Mouse (Mus musculus) intestine, postnatal 0 days (tissue): ENCODE results near the gene Car5a. TPM values are rescaled to one million over a fixed set of nuclear protein-coding genes. Genes with fewer than 3 reads are reported as not detected.
A peak's percentile ranks its signal among the peaks of the same experiment; 100 is the strongest.

Source experiments
- ATAC-seq: fragments of 200-750 bp; cut with Nextera tagmentation; 2 replicates; pipeline ENCODE4 v1.8.0; 2017; ENCODE audit warnings: mild to moderate bottlenecking, moderate TSS enrichment, moderate library complexity
- H3K27ac ChIP-seq: fragments of 300-500 bp; sonication (generic); 2 replicates; pipeline ENCODE4 v1.5.1; 2014; ENCODE audit warnings: mild to moderate bottlenecking, low read depth, low read length, moderate library complexity
- H3K27me3 ChIP-seq: fragments of 300-500 bp; sonication (generic); replicated peaks from 2 replicates; pipeline ENCODE4 v1.6.1; 2014; ENCODE audit warnings: low read length, mixed read lengths; ENCODE audit not compliant: control insufficient read depth, insufficient read depth
- H3K36me3 ChIP-seq: fragments of 300-500 bp; sonication (generic); 2 replicates; pipeline ENCODE4 v1.6.1; 2014; ENCODE audit warnings: mild to moderate bottlenecking, moderate library complexity; ENCODE audit not compliant: control insufficient read depth, insufficient read depth
- H3K4me1 ChIP-seq: fragments of 300-500 bp; sonication (generic); replicated peaks from 2 replicates; pipeline ENCODE4 v1.6.1; 2014; ENCODE audit warnings: antibody characterized with exemption, low read length, mixed read lengths; ENCODE audit not compliant: control insufficient read depth, insufficient read depth
- H3K4me2 ChIP-seq: fragments of 300-500 bp; sonication (generic); replicated peaks from 2 replicates; pipeline ENCODE4 v1.6.1; 2014; ENCODE audit warnings: low read depth, mild to moderate bottlenecking, moderate library complexity
- H3K4me3 ChIP-seq: fragments of 300-500 bp; sonication (generic); 2 replicates; pipeline ENCODE4 v1.5.1; 2014; ENCODE audit warnings: low read depth, low read length
- H3K9ac ChIP-seq: fragments of 300-500 bp; sonication (generic); 2 replicates; pipeline ENCODE4 v1.6.1; 2014; ENCODE audit warnings: mild to moderate bottlenecking, low read depth, low read length
- H3K9me3 ChIP-seq: fragments of 300-500 bp; sonication (generic); 2 replicates; pipeline ENCODE4 v1.6.1; 2016; ENCODE audit warnings: mixed run types; ENCODE audit not compliant: control insufficient read depth
- CTCF ChIP-seq: sonication (generic); IDR thresholded peaks from 2 replicates; pipeline ENCODE4 v1.5.1; 2016; ENCODE audit warnings: low read depth, mild to moderate bottlenecking, control low read depth, antibody characterized with exemption, moderate library complexity
- WGBS: fragments of 180-500 bp; shearing (Covaris S2); extraction: QIAGEN DNeasy Blood & Tissue Kit; methylation state at CpG from one replicate; pipeline ENCODE4 v1.1.7; 2014; 5-methylcytosine and 5-hydroxymethylcytosine counted together
- polyA plus RNA-seq: library from polyadenylated mRNA; unstranded; fragments of >200 nt; fragmentation: Nextera tagmentation; extraction: Ambion mirVana; gene quantifications from 2 replicates; pipeline ENCODE4 v1.2.1, GENCODE M21; 2015

Gene Car5a
- polyA plus RNA-seq, 1 experiment from 2014 or later: 10.1 TPM

- no peak for TF ChIP-seq CTCF
- Histone ChIP-seq H3K4me2 (no peak overlapping the region), H3K4me1 (no peaks in the 10 kb centered on the region), H3K27me3 (no peaks in the 10 kb centered on the region), H3K9me3 (no peaks in the 10 kb centered on the region), H3K9ac (no peak overlapping the region), H3K4me3 (no peak overlapping the region), H3K36me3 (peaks cover 21% of the 10 kb centered on the region), H3K27ac (no peak overlapping the region)
- no peak for ATAC-seq
- 71% methylated on average over 15 of the region's 15 CpGs for WGBS
Observed at GRCm38 (mm10) chr8:121889810-121890785, 54.6 kb downstream of the Car5a start.

DNA sequence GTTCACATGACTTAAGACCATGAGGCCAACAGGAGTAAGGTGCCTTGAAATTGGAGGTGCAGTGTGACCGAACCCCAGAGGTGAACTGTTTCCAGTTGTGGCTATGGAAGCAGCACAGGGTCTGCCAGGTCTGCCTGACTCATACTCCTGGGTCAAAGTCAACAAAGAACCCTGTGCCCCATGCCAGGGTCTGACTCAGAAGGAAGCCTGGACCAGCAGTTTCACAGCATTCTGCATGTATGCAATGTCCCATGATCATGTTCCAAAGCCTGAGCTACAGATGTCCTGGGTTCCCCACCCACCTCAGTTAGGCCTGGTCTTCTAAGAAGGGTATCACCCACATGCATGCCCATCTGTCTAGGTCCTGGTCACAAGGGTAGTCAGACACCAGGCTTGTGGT, 55.4 kb downstream of the Car5a start:
- Histone ChIP-seq H3K9ac (no peak overlapping the region), H3K36me3 (peaks cover 29% of the 10 kb centered on the region), H3K9me3 (no peaks in the 10 kb centered on the region), H3K4me3 (no peak overlapping the region), H3K27me3 (no peaks in the 10 kb centered on the region), H3K4me1 (no peaks in the 10 kb centered on the region), H3K27ac (no peak overlapping the region), H3K4me2 (no peak overlapping the region)
- peak; percentile 64 for ATAC-seq
- 74% methylated on average over 1 of the region's 1 CpGs for WGBS
- TF ChIP-seq CTCF: no peak

DNA sequence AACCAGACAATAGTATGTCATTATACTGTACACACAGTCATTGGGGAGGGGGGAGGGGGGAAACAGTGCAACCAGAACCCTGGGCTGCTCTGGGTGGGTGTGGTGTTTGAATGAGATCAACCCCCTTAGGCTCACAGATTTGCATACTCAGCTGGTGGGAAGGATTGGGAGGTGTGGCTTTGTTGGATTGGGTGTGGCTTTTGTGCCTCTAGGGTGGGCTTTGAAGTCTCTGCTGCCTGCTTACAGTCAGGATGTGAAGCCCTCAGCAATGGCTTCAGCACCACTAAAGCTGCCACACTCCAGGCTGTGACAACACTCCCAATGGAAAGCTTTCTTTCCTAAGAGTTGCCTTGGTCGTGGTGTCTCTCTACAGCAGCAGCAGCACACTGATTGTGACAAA, 57.2 kb downstream of the Car5a start:
- WGBS: 77% methylated on average over 1 of the region's 1 CpGs
- no peaks in the 10 kb centered on the region for H3K27me3 ChIP-seq

GRCm38 (mm10) chr8:121885433-121885832, 59.3 kb downstream of the Car5a start:
- no peak overlapping the region for H3K27ac ChIP-seq
- no peak overlapping the region for H3K4me3 ChIP-seq
- no peaks in the 10 kb centered on the region for H3K4me1 ChIP-seq
- H3K4me2 ChIP-seq: no peak overlapping the region
- no peaks in the 10 kb centered on the region for H3K9me3 ChIP-seq
- no peak for TF ChIP-seq CTCF
- no peak overlapping the region for H3K9ac ChIP-seq
- H3K27me3 ChIP-seq: no peaks in the 10 kb centered on the region
- no peak for ATAC-seq
- 89% methylated on average over 6 of the region's 6 CpGs for WGBS
- H3K36me3 ChIP-seq: peaks cover 66% of the 10 kb centered on the region

More for the DNA sequence above, 57.2 kb downstream of the Car5a start:
- Histone ChIP-seq H3K4me3 (no peak overlapping the region), H3K36me3 (peaks cover 46% of the 10 kb centered on the region), H3K4me1 (no peaks in the 10 kb centered on the region), H3K4me2 (no peak overlapping the region), H3K9ac (no peak overlapping the region), H3K9me3 (no peaks in the 10 kb centered on the region), H3K27ac (no peak overlapping the region)
- no peak for TF ChIP-seq CTCF
- ATAC-seq: no peak

GRCm38 (mm10) chr8:121885001-121885400, 59.7 kb downstream of the Car5a start:
- Histone ChIP-seq H3K36me3 (peaks cover 67% of the 10 kb centered on the region), H3K4me3 (no peak overlapping the region), H3K9ac (no peak overlapping the region), H3K4me1 (no peaks in the 10 kb centered on the region), H3K27me3 (no peaks in the 10 kb centered on the region), H3K4me2 (no peak overlapping the region), H3K27ac (no peak overlapping the region), H3K9me3 (no peaks in the 10 kb centered on the region)
- WGBS: 95% methylated on average over 9 of the region's 9 CpGs
- no peak for TF ChIP-seq CTCF
- no peak for ATAC-seq

GRCm38 (mm10) chr8:121884181-121884580, 60.5 kb downstream of the Car5a start:
- Histone ChIP-seq H3K4me3 (no peak overlapping the region), H3K4me2 (no peak overlapping the region), H3K9ac (no peak overlapping the region), H3K9me3 (no peaks in the 10 kb centered on the region), H3K36me3 (peaks cover 67% of the 10 kb centered on the region), H3K27me3 (no peaks in the 10 kb centered on the region), H3K4me1 (no peaks in the 10 kb centered on the region), H3K27ac (no peak overlapping the region)
- WGBS: 86% methylated on average over 3 of the region's 3 CpGs
- TF ChIP-seq CTCF: no peak
- no peak for ATAC-seq
